Mouse (Mus musculus) C2C12 (cell line): Measurements from ENCODE around the gene Lgals8. TPM values are rescaled to one million over a fixed set of nuclear protein-coding genes. Genes with fewer than 3 reads are reported as not detected.

ENCODE experiments used
- H3K27me3 ChIP-seq: one replicate; pipeline ENCODE4 v1.6.1; 2011; ENCODE audit not compliant: control insufficient read depth, insufficient read depth, insufficient read length
- H3K36me3 ChIP-seq: one replicate; pipeline ENCODE4 v1.6.1; 2011; ENCODE audit not compliant: control insufficient read depth, insufficient read depth
- H3K4me3 ChIP-seq: one replicate; pipeline ENCODE4 v1.5.1; 2011; ENCODE audit warnings: mild to moderate bottlenecking, control low read depth; ENCODE audit not compliant: poor library complexity, insufficient read depth, severe bottlenecking
- H3K79me2 ChIP-seq: one replicate; pipeline ENCODE4 v1.6.1; 2011; ENCODE audit not compliant: control insufficient read depth, insufficient read depth
- H3K79me3 ChIP-seq: one replicate; pipeline ENCODE4 v1.6.1; 2011; ENCODE audit warnings: low read depth, control low read depth
- H3ac ChIP-seq: one replicate; pipeline ENCODE3; 2011; ENCODE audit warnings: low read depth; ENCODE audit not compliant: control insufficient read depth, insufficient read length
- CEBPB ChIP-seq: IDR thresholded peaks from one replicate; pipeline ENCODE4 v1.6.1; 2011; ENCODE audit warnings: low read depth, mild to moderate bottlenecking, control low read depth, moderate library complexity
- CTCF ChIP-seq: IDR thresholded peaks from one replicate; pipeline ENCODE4 v1.5.1; 2011; ENCODE audit not compliant: control insufficient read depth, insufficient read depth, insufficient read length
- FOSL1 ChIP-seq: IDR thresholded peaks from one replicate; pipeline ENCODE4 v1.8.0; 2011; ENCODE audit warnings: mild to moderate bottlenecking, low read length; ENCODE audit not compliant: poor library complexity, insufficient read depth, severe bottlenecking
- MAX ChIP-seq: IDR thresholded peaks from one replicate; pipeline ENCODE4 v1.6.1; 2011; ENCODE audit warnings: mild to moderate bottlenecking, control low read depth
- MYOD1 ChIP-seq: IDR thresholded peaks from one replicate; pipeline ENCODE4 v1.6.1; 2011; ENCODE audit warnings: low read depth; ENCODE audit not compliant: control insufficient read depth, insufficient read length
- MYOG ChIP-seq: IDR thresholded peaks from one replicate; pipeline ENCODE4 v1.6.1; 2011; ENCODE audit not compliant: control insufficient read depth, insufficient read length; ENCODE audit errors: extremely low read depth
- USF1 ChIP-seq: IDR thresholded peaks from one replicate; pipeline ENCODE4 v1.6.1; 2011; ENCODE audit warnings: low read depth, mild to moderate bottlenecking, control low read depth, moderate library complexity
- polyA plus RNA-seq: library from polyadenylated mRNA; unstranded; fragments of >200 nt; fragmentation: generic; extraction: Trizol; gene quantifications from one replicate; pipeline ENCODE4 v1.2.1, GENCODE M21; 2012; ENCODE audit warnings: missing spikeins

The Lgals8 gene
- polyA plus RNA-seq, 1 experiment = 16.3 TPM

DNA sequence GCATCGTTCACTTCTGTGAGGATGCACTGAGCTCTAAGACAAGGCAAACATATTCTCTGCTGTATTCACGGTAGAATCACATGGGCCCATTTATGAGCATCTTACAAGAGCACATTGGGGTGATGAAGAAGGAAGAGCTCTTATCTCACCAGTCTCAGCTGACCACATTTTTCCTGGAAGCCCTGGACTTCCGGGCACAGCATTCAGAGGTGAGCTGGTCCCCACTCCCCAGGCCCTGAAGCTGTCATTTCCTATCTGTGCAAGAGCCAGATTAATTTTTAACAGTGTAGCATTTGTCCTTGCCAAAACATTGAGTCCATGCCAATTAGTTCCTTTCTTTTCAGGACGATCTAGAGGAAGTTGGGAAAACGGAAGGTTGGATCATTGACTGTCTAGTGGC lies 30.9 kb downstream of the Lgals8 start:
- Histone ChIP-seq H3K27me3 (no peaks in the 10 kb centered on the region), H3K79me2 (no peaks in the 10 kb centered on the region), H3K79me3 (no peaks in the 10 kb centered on the region), H3ac (no peak overlapping the region), H3K4me3 (no peak overlapping the region), H3K36me3 (peaks cover 94% of the 10 kb centered on the region)
- no peak for TF ChIP-seq MAX
- no peak for TF ChIP-seq MYOD1
- TF ChIP-seq FOSL1 = no peak
- no peak for TF ChIP-seq CTCF
- no peak for TF ChIP-seq CEBPB
- no peak for TF ChIP-seq MYOG
- TF ChIP-seq USF1 = no peak

DNA sequence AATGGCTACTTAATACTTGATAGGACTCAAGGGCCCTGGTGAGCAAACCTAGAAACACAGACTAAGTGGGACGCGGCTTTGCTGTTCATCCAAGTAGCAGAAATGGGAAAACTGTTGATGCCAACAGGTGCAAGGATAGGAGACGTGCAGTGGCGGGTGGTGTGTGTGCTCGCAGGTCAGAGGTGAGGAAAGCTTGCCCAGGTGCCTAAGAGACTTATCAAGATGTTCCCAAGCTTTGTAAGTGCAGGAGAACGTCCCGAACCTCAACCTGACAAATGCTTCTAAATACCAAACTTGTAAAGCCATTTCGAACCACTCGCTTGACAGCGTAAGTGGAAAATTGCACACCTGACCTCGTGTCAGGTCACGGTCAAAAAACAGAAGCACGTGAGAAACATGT lies 36.2 kb downstream of the Lgals8 start:
- no peaks in the 10 kb centered on the region for H3K79me2 ChIP-seq
- H3K4me3 ChIP-seq = no peak overlapping the region
- H3K36me3 ChIP-seq = peaks cover 87% of the 10 kb centered on the region
- no peaks in the 10 kb centered on the region for H3K27me3 ChIP-seq
- H3K79me3 ChIP-seq = no peaks in the 10 kb centered on the region
- TF ChIP-seq CTCF (no peak), MAX (no peak), FOSL1 (no peak), USF1 (no peak), MYOD1 (no peak), CEBPB (no peak), MYOG (no peak)
- no peak overlapping the region for H3ac ChIP-seq

DNA sequence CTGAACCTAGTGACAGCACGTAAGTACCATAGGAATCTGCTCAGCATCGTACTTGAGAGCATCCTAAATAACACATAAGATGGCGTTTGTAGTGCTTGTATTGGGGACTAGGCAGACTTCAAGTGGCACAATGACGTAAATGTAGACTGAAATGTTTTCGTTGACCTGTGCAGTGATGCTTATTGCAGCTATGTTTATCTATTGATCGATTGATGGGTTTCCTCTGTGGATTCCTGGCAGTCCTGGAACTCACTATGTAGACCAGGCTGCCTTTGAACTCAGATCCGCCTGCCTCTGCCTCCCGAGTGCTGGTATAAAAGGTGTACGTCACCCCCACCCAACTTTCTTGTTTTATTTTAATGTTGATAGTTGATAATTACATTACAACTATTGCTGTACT lies 44.1 kb downstream of the Lgals8 start:
- TF ChIP-seq CEBPB = no peak
- no peak for TF ChIP-seq FOSL1
- no peak for TF ChIP-seq MYOD1
- no peak for TF ChIP-seq MAX
- no peak for TF ChIP-seq CTCF
- TF ChIP-seq USF1 = no peak
- TF ChIP-seq MYOG = no peak
- peaks cover 93% of the 10 kb centered on the region for H3K36me3 ChIP-seq
- H3K4me3 ChIP-seq = no peak overlapping the region

DNA sequence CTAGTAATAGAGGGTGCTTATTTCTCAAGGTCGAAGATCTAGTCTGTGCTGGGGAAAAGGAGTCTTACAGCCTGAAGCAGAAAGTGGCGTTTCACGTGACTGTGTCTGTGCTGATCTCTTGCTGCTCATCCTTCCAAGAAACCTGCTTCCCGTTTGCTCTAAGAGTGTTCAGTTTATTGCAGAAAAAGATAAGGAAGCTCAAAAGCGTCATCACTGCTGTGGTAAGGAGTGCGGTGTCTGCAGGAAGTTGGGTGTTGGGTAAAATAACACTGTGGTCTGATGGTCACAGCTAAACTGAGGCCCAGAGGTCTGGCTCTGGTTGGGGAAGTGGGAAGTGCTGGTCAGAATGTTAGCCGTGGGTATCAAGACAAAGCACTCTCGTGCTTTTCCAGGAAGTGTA lies 52.7 kb downstream of the Lgals8 start:
- H3K27me3 ChIP-seq = no peaks in the 10 kb centered on the region
- no peaks in the 10 kb centered on the region for H3K79me2 ChIP-seq
- TF ChIP-seq MYOD1 = no peak
- no peak for TF ChIP-seq MYOG
- TF ChIP-seq USF1 = no peak
- no peak for TF ChIP-seq FOSL1
- TF ChIP-seq CTCF = no peak
- TF ChIP-seq CEBPB = no peak
- no peak for TF ChIP-seq MAX
- H3K79me3 ChIP-seq = no peaks in the 10 kb centered on the region
- peaks cover 82% of the 10 kb centered on the region for H3K36me3 ChIP-seq
- no peak overlapping the region for H3K4me3 ChIP-seq
- H3ac ChIP-seq = no peak overlapping the region

More for the DNA sequence above, 44.1 kb downstream of the Lgals8 start:
- H3K79me2 ChIP-seq = no peaks in the 10 kb centered on the region
- no peaks in the 10 kb centered on the region for H3K27me3 ChIP-seq
- H3ac ChIP-seq = no peak overlapping the region
- no peaks in the 10 kb centered on the region for H3K79me3 ChIP-seq

DNA sequence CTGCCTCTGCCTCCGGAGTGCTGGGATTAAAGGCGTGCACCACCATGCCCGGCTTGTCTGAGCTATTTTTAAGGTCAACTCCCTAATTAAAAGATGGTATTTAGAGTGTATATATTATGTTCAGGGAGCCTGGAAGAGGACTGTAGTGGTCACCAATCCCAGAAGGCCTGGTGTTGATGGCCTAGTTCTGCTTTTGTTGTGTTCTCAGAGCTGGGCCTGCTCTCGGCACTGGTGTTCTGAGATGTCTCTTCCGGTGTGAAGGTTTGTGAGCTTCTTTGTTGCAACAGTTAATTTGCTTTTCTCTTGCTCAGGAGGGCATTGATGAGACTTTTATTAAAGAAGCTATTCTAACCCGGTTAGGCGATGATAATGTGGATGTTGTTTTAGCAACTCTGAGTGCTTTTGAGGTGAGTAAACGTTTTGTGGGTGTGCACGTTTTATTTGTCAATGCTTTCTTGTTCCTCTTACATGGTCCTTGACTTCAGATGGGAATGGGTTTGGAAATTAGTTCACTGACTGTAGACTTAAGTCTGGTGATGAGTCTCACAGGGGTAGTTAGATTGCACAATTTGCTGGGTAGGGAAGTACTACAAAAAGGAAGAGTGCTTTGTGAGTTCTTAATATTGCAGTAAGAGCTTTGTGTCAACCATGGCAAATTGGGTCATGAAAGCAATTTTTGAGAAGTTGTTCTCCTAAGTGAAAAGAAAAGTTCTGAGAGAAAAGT lies 56.2 kb downstream of the Lgals8 start:
- no peaks in the 10 kb centered on the region for H3K79me2 ChIP-seq
- H3K36me3 ChIP-seq = peaks cover 79% of the 10 kb centered on the region
- H3K27me3 ChIP-seq = no peaks in the 10 kb centered on the region
- TF ChIP-seq MYOG (no peak), CEBPB (no peak), MAX (no peak), USF1 (no peak), FOSL1 (no peak), CTCF (no peak), MYOD1 (no peak)
- H3ac ChIP-seq = no peak overlapping the region
- H3K4me3 ChIP-seq = no peak overlapping the region
- no peaks in the 10 kb centered on the region for H3K79me3 ChIP-seq
